Mouse (Mus musculus) neutrophil, adult 65 days (primary cell): Measurements from ENCODE around the gene Ms4a6b. TPM values are rescaled to one million over a fixed set of nuclear protein-coding genes. Genes with fewer than 3 reads are reported as not detected.

Experiments used
- total RNA-seq: library from RNA; stranded (reverse); gene quantifications from 2 replicates; pipeline ENCODE4 v1.2.4, GENCODE M21; 2023

Gene Ms4a6b
- total RNA-seq: 11.9 and 14.9 TPM in 2 replicates

GRCm38 (mm10) chr19:11516246-11516645, at the start of gene Ms4a6b:
Gene Ms4a6b, plus strand, starts transcription at chr19:11516512.

GRCm38 (mm10) chr19:11469215-11469614, 47.1 kb upstream of the Ms4a6b start, which contains the start of gene Ms4a6c:
Gene Ms4a6c, plus strand, starts transcription at chr19:11469366.

GRCm38 (mm10) chr19:11485746-11486145, 30.6 kb upstream of the Ms4a6b start, which contains the start of gene Gm8369:
Gene Gm8369, plus strand, starts transcription at chr19:11485938.

GRCm38 (mm10) chr19:11536593-11536992, 20.3 kb downstream of the Ms4a6b start, which contains the start of gene Ms4a4d:
Gene Ms4a4d, plus strand, starts transcription at chr19:11536801.

Other genes with a start within 250 kb of the Ms4a6b start
- not detected in 2 replicates for gene Ms4a5, start 232.6 kb upstream of the Ms4a6b start, total RNA-seq
- gene Ms4a14, start 202.1 kb upstream of the Ms4a6b start, total RNA-seq: not detected in 2 replicates
- 0.25 TPM in 1 of 2 replicates, not detected in the other for gene Ms4a7, start 180.4 kb upstream of the Ms4a6b start, total RNA-seq
- gene Ms4a4a, start 141.0 kb upstream of the Ms4a6b start, total RNA-seq: 8.6 and 9.1 TPM in 2 replicates
- gene Ms4a4c, start 111.7 kb upstream of the Ms4a6b start, total RNA-seq: 26.6 and 27.6 TPM in 2 replicates
- gene Ms4a4b, start 73.0 kb upstream of the Ms4a6b start, total RNA-seq: 3.4 and 5.1 TPM in 2 replicates
- gene Ms4a6c, start 47.1 kb upstream of the Ms4a6b start, total RNA-seq: 117 and 149 TPM in 2 replicates
- 1.5 and 2.4 TPM in 2 replicates for gene Gm8369, start 30.6 kb upstream of the Ms4a6b start, total RNA-seq
- not detected in 2 replicates for gene Ms4a4d, start 20.3 kb downstream of the Ms4a6b start, total RNA-seq
- 5.6 and 9.4 TPM in 2 replicates for gene Ms4a6d, start 88.3 kb downstream of the Ms4a6b start, total RNA-seq
- 3.3 and 3.5 TPM in 2 replicates for gene Ms4a2, start 107.2 kb downstream of the Ms4a6b start, total RNA-seq
- 72.4 and 78.0 TPM in 2 replicates for gene Ms4a3, start 124.3 kb downstream of the Ms4a6b start, total RNA-seq
- gene Oosp2, start 144.0 kb downstream of the Ms4a6b start, total RNA-seq: 1.0 TPM in 1 of 2 replicates, not detected in the other
- not detected in 2 replicates for gene Oosp1, start 174.6 kb downstream of the Ms4a6b start, total RNA-seq
- gene Oosp3, start 180.5 kb downstream of the Ms4a6b start, total RNA-seq: not detected in 2 replicates
- gene Gif, start 231.0 kb downstream of the Ms4a6b start, total RNA-seq: not detected in 2 replicates